Mouse (Mus musculus): Measurements from ENCODE around the gene Slc37a4.
"Not testable (repeated sequence)": the region's sequence is repeated elsewhere in the genome, so short reads cannot be mapped to it uniquely, and the experiment has no call there.

Slc37a4 gene

GRCm38 (mm10) chr9:44444402-44445025 is 47.9 kb downstream of the Slc37a4 start:
- DNase-seq = not testable (repeated sequence)

DNA sequence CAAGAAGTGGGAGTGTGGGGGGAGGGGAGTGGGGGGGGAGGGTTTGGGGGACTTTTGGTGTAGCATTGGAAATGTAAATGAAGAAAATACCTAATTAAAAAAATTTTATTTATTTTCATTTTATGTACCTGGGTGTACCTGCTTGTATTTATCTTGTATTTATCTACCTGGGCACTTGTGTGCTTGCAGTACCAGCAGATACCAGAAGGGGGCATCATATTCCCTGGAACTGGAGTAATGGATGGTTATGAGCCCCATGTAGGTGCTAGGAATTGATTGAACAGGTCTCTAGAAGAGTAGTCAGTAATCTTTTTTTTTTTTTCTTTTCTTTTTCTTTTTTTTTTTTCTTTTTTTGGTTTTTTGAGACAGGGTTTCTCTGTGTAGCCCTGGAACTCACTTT is 53.7 kb downstream of the Slc37a4 start:
- no peak for DNase-seq

Data from cerebellum, adult 11-12 months (tissue).